Mouse (Mus musculus): ENCODE data around the gene Spag8. TPM values are rescaled to one million over a fixed set of nuclear protein-coding genes. Genes with fewer than 3 reads are reported as not detected.
A peak's percentile ranks its signal among the peaks of the same experiment; 100 is the strongest.

The Spag8 gene
- 1.8 and 1.9 TPM in 2 replicates for polyA plus RNA-seq (2016; fragmentation: Nextera tagmentation; extraction: Ambion mirVana)

GRCm38 (mm10) chr4:43653161-43654015 is at the start of gene Spag8:
TSS of gene Spag8 (minus strand) at chr4:43653594.
- Histone ChIP-seq H3K9ac (no peak within 1 kb of the TSS), H3K9me3 (peaks cover 7% of the 10 kb centered on the region), H3K4me2 (replicated peaks) (peak within 1 kb of the TSS; percentile 45), H3K4me3 (peak within 1 kb of the TSS; percentile 26), H3K36me3 (peaks cover 14% of the 10 kb centered on the region), H3K4me1 (peaks cover 19% of the 10 kb centered on the region), H3K27ac (no peak within 1 kb of the TSS), H3K27me3 (no peaks in the 10 kb centered on the region)
- ATAC-seq (ENCODE audit: insufficient number of reproducible peaks, insufficient read depth, low FRiP score, low TSS enrichment), result no peak
- 12% methylated on average over 24 of the region's 24 CpGs for WGBS

DNA sequence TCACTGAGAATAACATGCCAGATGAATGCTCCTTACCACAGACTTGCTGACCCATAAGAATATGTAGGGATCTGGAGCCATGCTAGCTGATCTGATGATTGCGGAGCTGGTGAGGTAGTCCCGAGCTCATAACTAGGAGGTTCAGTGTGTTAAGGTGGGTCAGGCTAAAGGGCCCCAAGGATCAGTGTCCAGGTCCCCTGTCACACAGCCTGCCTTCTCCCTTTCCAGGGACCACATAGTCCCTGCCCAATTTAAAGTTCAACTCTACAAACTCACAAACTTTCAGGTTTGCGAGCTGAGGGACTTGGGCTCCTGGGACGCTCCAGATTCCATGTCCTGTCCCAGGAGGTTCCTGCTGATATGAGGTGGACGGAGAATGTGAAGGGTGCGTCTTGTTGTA is 47.3 kb upstream of the Spag8 start, which contains the start of gene Olfr70:
Gene Olfr70, minus strand, starts transcription at position 101 of the 400 bp plus-strand sequence.
- Histone ChIP-seq H3K36me3 (no peaks in the 10 kb centered on the region), H3K4me2 (replicated peaks) (no peak within 1 kb of the TSS), H3K4me3 (no peak within 1 kb of the TSS), H3K27ac (no peak within 1 kb of the TSS), H3K9me3 (no peaks in the 10 kb centered on the region), H3K27me3 (no peaks in the 10 kb centered on the region), H3K4me1 (no peaks in the 10 kb centered on the region), H3K9ac (no peak within 1 kb of the TSS)
- ATAC-seq (ENCODE audit: insufficient number of reproducible peaks, insufficient read depth, low FRiP score, low TSS enrichment), result no peak
- 82% methylated on average over 6 of the region's 6 CpGs for whole genome bisulfite sequencing

- Histone ChIP-seq H3K9me3 (no peaks in the 10 kb centered on the region), H3K4me1 (no peaks in the 10 kb centered on the region), H3K4me2 (replicated peaks) (no peak overlapping the region), H3K36me3 (no peaks in the 10 kb centered on the region), H3K27me3 (no peaks in the 10 kb centered on the region), H3K4me3 (no peak overlapping the region), H3K9ac (no peak overlapping the region), H3K27ac (no peak overlapping the region)
- ATAC-seq (ENCODE audit: insufficient number of reproducible peaks, insufficient read depth, low FRiP score, low TSS enrichment), result no peak
- 95% methylated on average over 13 of the region's 13 CpGs for WGBS
These were observed 43.2 kb upstream of the Spag8 start for GRCm38 (mm10) chr4:43696561-43696960.

GRCm38 (mm10) chr4:43695249-43695671 is 41.9 kb upstream of the Spag8 start:
- H3K4me1 ChIP-seq, result no peaks in the 10 kb centered on the region
- H3K36me3 ChIP-seq, result 0 out of 2 replicates have a peak, but pooled peaks cover 5% of the 10 kb centered on the region
- no peak overlapping the region for H3K4me3 ChIP-seq
- no peak overlapping the region for H3K9ac ChIP-seq
- no peaks in the 10 kb centered on the region for H3K27me3 ChIP-seq
- 30% methylated on average over 9 of the region's 9 CpGs for WGBS
- no peak for ATAC-seq (ENCODE audit: insufficient number of reproducible peaks, insufficient read depth, low FRiP score, low TSS enrichment)
- H3K27ac ChIP-seq, result no peak overlapping the region
- no peak overlapping the region for H3K4me2 ChIP-seq (replicated peaks)
- no peaks in the 10 kb centered on the region for H3K9me3 ChIP-seq

DNA sequence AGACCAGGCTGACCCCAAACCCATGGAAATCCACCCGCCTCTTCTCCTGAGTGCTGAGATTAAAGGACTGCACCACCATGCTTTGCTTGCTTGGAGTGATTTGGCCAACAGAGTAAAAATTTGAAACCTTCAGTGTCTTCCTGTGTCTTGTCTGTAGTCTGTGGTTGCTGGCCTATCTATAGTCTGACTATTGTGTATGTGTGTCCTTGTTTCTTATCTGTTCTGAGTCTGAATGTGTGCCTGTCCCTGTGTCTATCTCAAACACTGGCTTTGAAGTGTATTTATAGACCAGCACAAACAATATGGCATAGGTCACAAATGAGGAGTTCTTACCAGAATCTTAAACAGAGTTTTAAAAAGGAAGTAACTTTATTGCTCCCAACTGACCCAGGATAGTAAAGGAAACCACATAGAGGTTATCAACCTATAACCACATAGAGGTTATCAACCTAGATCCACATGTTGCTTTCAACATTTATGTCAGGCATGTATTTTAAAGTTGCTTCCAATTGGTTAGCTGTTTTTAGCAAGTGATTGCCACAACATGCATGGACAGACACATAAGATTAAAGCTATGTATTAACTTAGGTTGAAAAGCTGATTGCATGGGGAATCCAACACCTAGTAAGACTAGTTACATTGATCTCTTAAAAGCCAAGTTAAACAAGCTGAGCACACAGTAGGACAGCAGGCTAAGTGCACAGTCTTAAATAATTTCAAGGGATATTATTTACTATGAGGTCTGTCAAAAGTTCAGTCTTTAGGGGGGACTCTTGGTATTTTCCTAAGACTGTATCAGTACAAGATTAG is 41.2 kb upstream of the Spag8 start:
- Histone ChIP-seq H3K4me2 (replicated peaks) (no peak overlapping the region), H3K36me3 (peaks cover 11% of the 10 kb centered on the region; the same call in 1 of the 2 replicates), H3K4me1 (no peaks in the 10 kb centered on the region), H3K9me3 (no peaks in the 10 kb centered on the region), H3K27ac (no peak overlapping the region), H3K4me3 (no peak overlapping the region), H3K27me3 (no peaks in the 10 kb centered on the region), H3K9ac (no peak overlapping the region)
- WGBS, result 85% methylated on average over 1 of the region's 1 CpGs
- no peak for ATAC-seq (ENCODE audit: insufficient number of reproducible peaks, insufficient read depth, low FRiP score, low TSS enrichment)

DNA sequence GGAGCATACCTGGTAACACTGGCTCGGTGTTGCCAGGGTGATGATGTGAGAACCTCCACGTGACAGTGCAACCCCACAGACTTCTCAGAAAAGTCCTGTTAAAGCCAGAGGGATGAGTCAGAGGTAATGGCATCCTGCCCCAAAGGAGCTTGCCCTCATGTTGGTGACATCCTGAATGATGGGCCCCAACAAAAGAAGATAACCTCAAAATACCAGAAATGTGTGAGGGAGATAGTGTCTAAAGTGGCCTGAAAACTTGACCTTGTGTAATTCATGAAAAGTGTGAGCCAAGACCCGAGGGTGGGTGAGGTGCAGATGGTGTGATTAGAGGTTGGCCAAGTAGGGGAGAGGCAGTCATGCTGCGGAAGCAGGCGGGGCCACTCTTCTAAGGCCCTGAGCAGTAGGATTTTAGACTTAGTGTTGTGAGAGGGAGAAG is 40.4 kb upstream of the Spag8 start:
- Histone ChIP-seq H3K27me3 (no peaks in the 10 kb centered on the region), H3K4me1 (no peaks in the 10 kb centered on the region), H3K4me3 (no peak overlapping the region), H3K4me2 (replicated peaks) (no peak overlapping the region), H3K9me3 (no peaks in the 10 kb centered on the region), H3K27ac (no peak overlapping the region), H3K36me3 (peaks cover 19% of the 10 kb centered on the region; the same call in 1 of the 2 replicates), H3K9ac (no peak overlapping the region)
- WGBS, result 82% methylated on average over 5 of the region's 5 CpGs
- no peak for ATAC-seq (ENCODE audit: insufficient number of reproducible peaks, insufficient read depth, low FRiP score, low TSS enrichment)

DNA sequence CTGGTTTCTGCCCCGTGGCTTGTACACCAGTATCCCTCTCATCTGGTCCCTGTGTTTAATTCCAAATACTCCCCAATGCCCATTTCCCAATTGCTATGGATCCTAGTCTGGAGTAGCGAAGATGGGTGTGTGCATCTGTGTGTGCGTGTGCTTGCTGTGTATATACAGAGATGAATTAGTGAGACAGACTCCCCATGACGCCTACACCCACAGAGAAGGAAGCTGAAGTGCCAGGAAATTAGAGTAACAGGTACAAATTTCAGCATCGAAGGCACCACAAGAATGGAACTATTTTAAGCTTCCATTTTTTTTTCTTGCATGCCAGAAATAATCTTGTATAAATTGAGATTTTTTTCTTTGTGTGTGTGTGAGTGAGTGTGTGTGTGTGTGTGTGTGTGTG is 37.6 kb upstream of the Spag8 start:
- H3K9ac ChIP-seq, result no peak overlapping the region
- H3K36me3 ChIP-seq, result peaks cover 29% of the 10 kb centered on the region
- 79% methylated on average over 5 of the region's 5 CpGs for WGBS
- no peaks in the 10 kb centered on the region for H3K9me3 ChIP-seq
- no peak overlapping the region for H3K27ac ChIP-seq
- no peaks in the 10 kb centered on the region for H3K27me3 ChIP-seq
- H3K4me1 ChIP-seq, result no peaks in the 10 kb centered on the region
- no peak overlapping the region for H3K4me3 ChIP-seq
- no peak overlapping the region for H3K4me2 ChIP-seq (replicated peaks)
- no peak for ATAC-seq (ENCODE audit: insufficient number of reproducible peaks, insufficient read depth, low FRiP score, low TSS enrichment)

GRCm38 (mm10) chr4:43690021-43690420 is 36.6 kb upstream of the Spag8 start:
- peaks cover 36% of the 10 kb centered on the region for H3K36me3 ChIP-seq
- no peaks in the 10 kb centered on the region for H3K4me1 ChIP-seq
- H3K27ac ChIP-seq, result no peak overlapping the region
- WGBS, result 91% methylated on average over 17 of the region's 17 CpGs
- no peaks in the 10 kb centered on the region for H3K9me3 ChIP-seq
- no peaks in the 10 kb centered on the region for H3K27me3 ChIP-seq
- H3K9ac ChIP-seq, result no peak overlapping the region
- ATAC-seq (ENCODE audit: insufficient number of reproducible peaks, insufficient read depth, low FRiP score, low TSS enrichment), result no peak
- no peak overlapping the region for H3K4me2 ChIP-seq (replicated peaks)
- H3K4me3 ChIP-seq, result no peak overlapping the region

- H3K4me2 ChIP-seq (replicated peaks), result no peak overlapping the region
- no peaks in the 10 kb centered on the region for H3K4me1 ChIP-seq
- H3K4me3 ChIP-seq, result no peak overlapping the region
- 88% methylated on average over 7 of the region's 7 CpGs for WGBS
- no peaks in the 10 kb centered on the region for H3K27me3 ChIP-seq
- peaks cover 60% of the 10 kb centered on the region for H3K36me3 ChIP-seq
- H3K9me3 ChIP-seq, result no peaks in the 10 kb centered on the region
- ATAC-seq (ENCODE audit: insufficient number of reproducible peaks, insufficient read depth, low FRiP score, low TSS enrichment), result no peak
- H3K27ac ChIP-seq, result no peak overlapping the region
- H3K9ac ChIP-seq, result no peak overlapping the region
These were observed 26.1 kb upstream of the Spag8 start for GRCm38 (mm10) chr4:43679416-43680043.

- Histone ChIP-seq H3K9me3 (no peaks in the 10 kb centered on the region), H3K4me1 (no peaks in the 10 kb centered on the region), H3K27me3 (no peaks in the 10 kb centered on the region), H3K9ac (no peak overlapping the region), H3K4me2 (replicated peaks) (no peak overlapping the region), H3K36me3 (peaks cover 66% of the 10 kb centered on the region), H3K27ac (no peak overlapping the region), H3K4me3 (no peak overlapping the region)
- WGBS, result 83% methylated on average over 6 of the region's 6 CpGs
- ATAC-seq (ENCODE audit: insufficient number of reproducible peaks, insufficient read depth, low FRiP score, low TSS enrichment), result no peak
These were observed 25.1 kb upstream of the Spag8 start for GRCm38 (mm10) chr4:43678541-43678940.

- Histone ChIP-seq H3K27me3 (no peaks in the 10 kb centered on the region), H3K4me1 (peaks cover 7% of the 10 kb centered on the region), H3K36me3 (peaks cover 45% of the 10 kb centered on the region), H3K4me2 (replicated peaks) (no peak overlapping the region), H3K27ac (no peak overlapping the region), H3K9ac (no peak overlapping the region), H3K9me3 (no peaks in the 10 kb centered on the region), H3K4me3 (no peak overlapping the region)
- 73% methylated on average over 4 of the region's 4 CpGs for WGBS
- ATAC-seq (ENCODE audit: insufficient number of reproducible peaks, insufficient read depth, low FRiP score, low TSS enrichment), result no peak
These were observed 22.2 kb upstream of the Spag8 start for GRCm38 (mm10) chr4:43675608-43676007.
